Mouse (Mus musculus): ENCODE results near the gene Mfsd4b5. TPM values are rescaled to one million over a fixed set of nuclear protein-coding genes. Genes with fewer than 3 reads are reported as not detected.

Gene Mfsd4b5
- 0.04 TPM in 2 replicates for polyA plus RNA-seq (2012; rRNA removed)

DNA sequence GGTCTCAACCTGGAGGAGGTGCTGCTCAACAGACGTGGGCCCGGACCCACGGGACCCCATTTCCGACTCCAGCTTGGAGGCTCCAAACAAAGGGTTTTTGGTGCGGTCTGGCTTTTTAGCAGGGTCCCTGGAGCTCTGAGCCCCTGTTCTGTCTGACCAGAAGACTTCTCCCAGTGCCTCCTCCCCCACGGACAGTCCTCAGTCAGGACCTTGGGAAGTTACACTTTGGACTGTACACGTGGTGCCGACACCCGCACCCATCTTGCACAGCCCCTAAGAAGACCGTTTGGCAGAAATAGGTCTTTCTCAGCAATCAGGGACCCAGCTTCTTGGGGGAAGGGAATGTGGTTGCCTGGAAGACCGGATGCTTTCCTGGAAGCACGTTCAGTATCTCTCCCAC, at the start of gene Mfsd4b5:
Mfsd4b5 (minus strand) TSS at position 181 of the 400 bp plus-strand sequence.
- Histone ChIP-seq H3K4me1 (ENCODE audit: control insufficient read depth, insufficient read depth, low read length) (no peaks in the 10 kb centered on the region), H3K4me3 (ENCODE audit: insufficient read depth, low read length) (no peak within 1 kb of the TSS), H3K27ac (ENCODE audit: insufficient read depth, low read length) (no peak within 1 kb of the TSS)
- TF ChIP-seq POLR2A (IDR thresholded peaks at IDR 0.05; ENCODE audit: extremely low read depth, insufficient read depth, low read length) (no peak), CTCF (IDR thresholded peaks at IDR 0.05; ENCODE audit: extremely low read depth, insufficient read depth, low read length) (no peak)

- H3K27ac ChIP-seq (ENCODE audit: insufficient read depth, low read length), result no peak overlapping the region
- no peak for TF ChIP-seq POLR2A (IDR thresholded peaks at IDR 0.05; ENCODE audit: extremely low read depth, insufficient read depth, low read length)
- TF ChIP-seq CTCF (IDR thresholded peaks at IDR 0.05; ENCODE audit: extremely low read depth, insufficient read depth, low read length), result no peak
- H3K4me1 ChIP-seq (ENCODE audit: control insufficient read depth, insufficient read depth, low read length), result no peaks in the 10 kb centered on the region
- no peak overlapping the region for H3K4me3 ChIP-seq (ENCODE audit: insufficient read depth, low read length)
Measured at GRCm38 (mm10) chr10:40034956-40035355, 48.5 kb upstream of the Mfsd4b5 start.

- TF ChIP-seq CTCF (IDR thresholded peaks at IDR 0.05; ENCODE audit: extremely low read depth, insufficient read depth, low read length), result no peak
- no peak for TF ChIP-seq POLR2A (IDR thresholded peaks at IDR 0.05; ENCODE audit: extremely low read depth, insufficient read depth, low read length)
- no peaks in the 10 kb centered on the region for H3K4me1 ChIP-seq (ENCODE audit: control insufficient read depth, insufficient read depth, low read length)
Measured at GRCm38 (mm10) chr10:40032897-40033296, 46.5 kb upstream of the Mfsd4b5 start.

GRCm38 (mm10) chr10:40030716-40031115, 44.3 kb upstream of the Mfsd4b5 start:
- Histone ChIP-seq H3K27ac (ENCODE audit: insufficient read depth, low read length) (no peak overlapping the region), H3K4me3 (ENCODE audit: insufficient read depth, low read length) (no peak overlapping the region), H3K4me1 (ENCODE audit: control insufficient read depth, insufficient read depth, low read length) (no peaks in the 10 kb centered on the region)
- TF ChIP-seq CTCF (IDR thresholded peaks at IDR 0.05; ENCODE audit: extremely low read depth, insufficient read depth, low read length) (no peak), POLR2A (IDR thresholded peaks at IDR 0.05; ENCODE audit: extremely low read depth, insufficient read depth, low read length) (no peak)

More at GRCm38 (mm10) chr10:40032897-40033296, 46.5 kb upstream of the Mfsd4b5 start:
- no peak overlapping the region for H3K27ac ChIP-seq (ENCODE audit: insufficient read depth, low read length)
- no peak overlapping the region for H3K4me3 ChIP-seq (ENCODE audit: insufficient read depth, low read length)

DNA sequence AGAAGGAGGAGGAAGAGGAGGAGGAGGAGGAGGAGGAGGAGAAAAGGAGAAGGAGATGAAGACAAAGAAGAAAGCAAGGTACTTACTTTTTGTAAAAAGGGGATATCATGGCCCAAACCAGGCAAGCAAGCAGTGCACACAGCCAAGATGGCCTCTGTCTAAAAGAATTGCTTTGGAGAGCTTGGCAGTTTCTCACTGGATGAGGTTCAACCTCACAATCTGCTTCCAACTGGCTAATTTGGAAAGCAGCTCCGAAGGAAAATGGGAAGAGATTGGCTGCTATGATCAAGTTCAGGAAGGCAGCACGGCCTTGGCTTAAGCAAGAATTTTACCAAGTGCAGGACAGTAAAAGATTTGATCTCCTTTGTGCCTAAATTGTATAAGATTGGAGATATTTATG, 43.2 kb upstream of the Mfsd4b5 start:
- TF ChIP-seq CTCF (IDR thresholded peaks at IDR 0.05; ENCODE audit: extremely low read depth, insufficient read depth, low read length) (no peak), POLR2A (IDR thresholded peaks at IDR 0.05; ENCODE audit: extremely low read depth, insufficient read depth, low read length) (no peak)
- Histone ChIP-seq H3K4me1 (ENCODE audit: control insufficient read depth, insufficient read depth, low read length) (no peaks in the 10 kb centered on the region), H3K4me3 (ENCODE audit: insufficient read depth, low read length) (no peak overlapping the region), H3K27ac (ENCODE audit: insufficient read depth, low read length) (no peak overlapping the region)

DNA sequence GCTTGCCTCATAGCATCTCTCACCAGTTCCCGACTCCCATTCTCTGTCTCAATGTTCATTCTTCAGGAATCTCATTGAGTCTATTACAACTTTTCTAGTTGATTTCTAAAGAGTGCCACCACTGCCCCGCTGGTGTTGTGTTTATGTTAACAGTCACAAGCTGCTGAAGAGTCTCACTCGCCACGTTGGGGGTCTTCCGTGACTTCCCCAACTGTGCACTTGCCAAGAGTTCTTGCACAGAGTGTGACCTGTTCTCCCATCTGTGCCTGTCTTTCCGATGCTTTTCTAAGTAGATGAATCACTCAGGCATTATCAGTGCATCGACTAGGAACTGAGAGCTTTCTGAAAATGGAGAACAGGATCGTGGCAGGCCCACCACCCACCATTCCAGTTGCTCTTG, 41.6 kb upstream of the Mfsd4b5 start:
- no peak overlapping the region for H3K4me3 ChIP-seq (ENCODE audit: insufficient read depth, low read length)
- no peak overlapping the region for H3K27ac ChIP-seq (ENCODE audit: insufficient read depth, low read length)
- no peak for TF ChIP-seq POLR2A (IDR thresholded peaks at IDR 0.05; ENCODE audit: extremely low read depth, insufficient read depth, low read length)
- TF ChIP-seq CTCF (IDR thresholded peaks at IDR 0.05; ENCODE audit: extremely low read depth, insufficient read depth, low read length), result no peak
- H3K4me1 ChIP-seq (ENCODE audit: control insufficient read depth, insufficient read depth, low read length), result no peaks in the 10 kb centered on the region

DNA sequence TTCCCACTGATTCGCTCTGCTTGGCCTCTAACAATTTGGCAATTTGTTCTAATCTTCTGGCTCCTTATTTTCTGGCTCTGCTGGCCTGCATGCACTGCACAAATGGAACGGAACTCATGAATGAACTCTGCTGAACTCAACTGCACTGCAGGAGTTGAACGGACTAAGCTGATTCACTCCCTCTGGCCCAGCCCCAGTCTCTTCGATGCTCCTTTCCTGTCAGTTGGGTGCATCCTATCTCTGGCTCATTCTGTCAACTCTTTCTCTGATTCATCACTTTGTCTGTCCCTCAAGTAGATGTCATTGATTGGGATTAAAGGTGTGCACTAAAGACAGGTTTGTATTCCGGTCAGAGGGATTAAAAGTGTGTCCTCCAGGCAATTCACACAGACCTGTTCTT, 40.1 kb upstream of the Mfsd4b5 start:
- no peak overlapping the region for H3K4me3 ChIP-seq (ENCODE audit: insufficient read depth, low read length)
- H3K4me1 ChIP-seq (ENCODE audit: control insufficient read depth, insufficient read depth, low read length), result no peaks in the 10 kb centered on the region
- TF ChIP-seq POLR2A (IDR thresholded peaks at IDR 0.05; ENCODE audit: extremely low read depth, insufficient read depth, low read length) (no peak), CTCF (IDR thresholded peaks at IDR 0.05; ENCODE audit: extremely low read depth, insufficient read depth, low read length) (no peak)
- no peak overlapping the region for H3K27ac ChIP-seq (ENCODE audit: insufficient read depth, low read length)

DNA sequence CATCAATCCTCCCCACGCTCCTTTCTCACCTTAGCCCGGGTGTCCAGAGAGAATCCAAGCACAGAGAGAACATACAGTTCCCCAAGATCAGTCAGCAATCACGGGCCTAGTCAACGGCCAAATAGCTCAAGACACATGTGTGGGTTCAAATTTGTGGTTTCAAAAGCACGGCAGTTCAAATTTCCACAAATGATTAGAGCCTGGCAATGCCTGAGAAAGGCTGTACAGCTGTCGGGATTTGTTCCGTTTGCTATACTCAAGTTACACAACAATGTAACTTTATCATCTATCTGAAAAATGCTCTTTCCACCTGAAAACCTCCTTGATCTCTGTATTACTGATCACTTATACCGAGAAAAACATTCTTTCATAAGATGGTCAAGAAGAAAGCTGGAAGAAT, 39.1 kb upstream of the Mfsd4b5 start:
- H3K4me1 ChIP-seq (ENCODE audit: control insufficient read depth, insufficient read depth, low read length), result no peaks in the 10 kb centered on the region
- TF ChIP-seq CTCF (IDR thresholded peaks at IDR 0.05; ENCODE audit: extremely low read depth, insufficient read depth, low read length) (no peak), POLR2A (IDR thresholded peaks at IDR 0.05; ENCODE audit: extremely low read depth, insufficient read depth, low read length) (no peak)
- no peak overlapping the region for H3K27ac ChIP-seq (ENCODE audit: insufficient read depth, low read length)
- H3K4me3 ChIP-seq (ENCODE audit: insufficient read depth, low read length), result peak overlapping the region; percentile 47

DNA sequence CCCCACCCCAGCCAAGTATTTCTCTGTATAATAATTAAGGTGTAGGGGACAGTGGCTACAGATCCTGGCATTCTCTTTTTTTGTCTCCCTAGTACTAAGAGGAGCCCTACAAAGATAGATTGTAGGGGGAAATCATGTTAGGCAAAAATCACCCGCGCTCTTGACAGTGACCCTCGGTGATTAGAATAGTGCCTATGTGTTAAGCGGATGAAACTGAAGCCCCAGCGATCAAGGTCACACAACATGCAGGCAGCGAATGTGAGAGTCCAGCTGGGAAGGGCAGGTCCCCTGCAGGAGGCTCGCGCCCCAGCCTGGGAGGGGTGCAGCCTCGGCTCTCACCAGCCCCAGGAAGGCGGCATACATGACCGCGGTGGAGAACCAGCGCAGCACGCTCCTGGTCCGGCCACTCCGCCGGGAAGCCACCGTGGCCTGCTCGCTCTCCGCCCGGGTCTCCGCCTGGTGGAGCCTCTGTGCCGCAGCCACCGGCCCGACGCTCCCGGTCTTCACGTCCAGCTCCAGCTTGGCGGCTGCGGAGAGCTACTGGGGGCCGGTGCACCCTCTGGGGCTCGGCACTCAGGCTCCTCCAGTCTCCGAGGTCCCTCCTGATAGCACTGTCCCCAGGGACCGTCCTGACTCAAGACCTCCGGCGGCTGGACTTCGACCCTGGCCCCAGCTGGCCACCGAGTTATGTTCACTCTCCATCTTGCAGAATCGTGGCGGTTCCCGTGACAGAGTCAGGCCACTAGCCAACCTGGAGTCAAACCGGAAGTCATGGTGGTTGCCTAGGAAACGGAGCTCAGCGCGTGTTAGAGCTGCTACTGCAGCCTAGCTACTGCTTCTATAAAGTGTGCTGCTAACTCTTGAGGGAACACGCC, 38.3 kb upstream of the Mfsd4b5 start, which contains the start of gene Mfsd4b1:
Mfsd4b1 (minus strand) TSS at position 715 of the 875 bp plus-strand sequence.
- peak within 1 kb of the TSS; percentile 62 for H3K27ac ChIP-seq (ENCODE audit: insufficient read depth, low read length)
- H3K4me3 ChIP-seq (ENCODE audit: insufficient read depth, low read length), result peak within 1 kb of the TSS; percentile 47
- TF ChIP-seq CTCF (IDR thresholded peaks at IDR 0.05; ENCODE audit: extremely low read depth, insufficient read depth, low read length) (no peak), POLR2A (IDR thresholded peaks at IDR 0.05; ENCODE audit: extremely low read depth, insufficient read depth, low read length) (peak; percentile 70; the same call in 1 of the 2 replicates)
- no peaks in the 10 kb centered on the region for H3K4me1 ChIP-seq (ENCODE audit: control insufficient read depth, insufficient read depth, low read length)

DNA sequence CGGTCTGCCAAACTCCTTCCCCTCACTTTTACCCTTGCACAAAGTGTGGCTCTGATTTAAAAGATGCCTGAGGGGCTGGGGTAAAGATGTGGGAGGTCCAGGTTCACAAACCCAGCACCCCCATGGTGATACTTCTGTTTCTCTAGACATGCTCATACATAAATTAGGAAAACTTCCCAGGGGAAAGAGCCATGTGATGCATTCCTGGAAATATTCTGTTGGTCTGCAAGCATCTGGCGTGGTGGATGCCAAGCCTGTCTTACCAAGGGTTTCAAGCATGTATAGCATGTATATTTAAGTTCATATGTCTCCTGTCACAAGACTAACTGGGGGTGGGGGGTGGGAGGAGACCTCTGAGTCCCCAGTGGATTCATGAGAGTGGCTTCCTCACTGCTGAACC, 34.0 kb upstream of the Mfsd4b5 start:
- H3K4me1 ChIP-seq (ENCODE audit: control insufficient read depth, insufficient read depth, low read length), result peaks cover 2% of the 10 kb centered on the region; the same call in 1 of the 2 replicates
- no peak overlapping the region for H3K4me3 ChIP-seq (ENCODE audit: insufficient read depth, low read length)
- TF ChIP-seq CTCF (IDR thresholded peaks at IDR 0.05; ENCODE audit: extremely low read depth, insufficient read depth, low read length) (no peak), POLR2A (IDR thresholded peaks at IDR 0.05; ENCODE audit: extremely low read depth, insufficient read depth, low read length) (no peak)
- no peak overlapping the region for H3K27ac ChIP-seq (ENCODE audit: insufficient read depth, low read length)

Data from cortical plate, adult 2 months (tissue).